Mouse (Mus musculus) midbrain, embryonic 12.5 days (tissue): ENCODE measurements around the gene Gatc. TPM values are rescaled to one million over a fixed set of nuclear protein-coding genes. Genes with fewer than 3 reads are reported as not detected.
"Not testable (repeated sequence)": the region's sequence is repeated elsewhere in the genome, so short reads cannot be mapped to it uniquely, and the experiment has no call there.

Experiments used
- ATAC-seq: fragments of 200-750 bp; cut with Nextera tagmentation; 2 replicates; pipeline ENCODE4 v1.8.0; 2017; ENCODE audit warnings: low read depth, moderate TSS enrichment, moderate library complexity; ENCODE audit not compliant: low FRiP score
- H3K27ac ChIP-seq: fragments of 300-500 bp; sonication (generic); replicated peaks from 2 replicates; pipeline ENCODE4 v1.5.1; 2016; ENCODE audit warnings: mild to moderate bottlenecking
- H3K27me3 ChIP-seq: fragments of 300-500 bp; sonication (generic); 2 replicates; pipeline ENCODE4 v1.6.1; 2016; ENCODE audit warnings: mild to moderate bottlenecking
- H3K36me3 ChIP-seq: fragments of 300-500 bp; sonication (generic); 2 replicates; pipeline ENCODE4 v1.6.1; 2016
- H3K4me1 ChIP-seq: fragments of 300-500 bp; sonication (generic); 2 replicates; pipeline ENCODE4 v1.6.1; 2016
- H3K4me2 ChIP-seq: fragments of 300-500 bp; sonication (generic); replicated peaks from 2 replicates; pipeline ENCODE4 v1.6.1; 2016; ENCODE audit warnings: mild to moderate bottlenecking, moderate library complexity
- H3K4me3 ChIP-seq: fragments of 300-500 bp; sonication (generic); 2 replicates; pipeline ENCODE4 v1.5.1; 2016; ENCODE audit warnings: mild to moderate bottlenecking
- H3K9ac ChIP-seq: fragments of 300-500 bp; sonication (generic); replicated peaks from 2 replicates; pipeline ENCODE4 v1.6.1; 2016; ENCODE audit warnings: mild to moderate bottlenecking, moderate library complexity
- H3K9me3 ChIP-seq: fragments of 300-500 bp; sonication (generic); 2 replicates; pipeline ENCODE4 v1.6.1; 2016; ENCODE audit warnings: mild to moderate bottlenecking
- WGBS: fragments of 180-500 bp; shearing (Covaris S2); methylation state at CpG from one replicate; pipeline ENCODE4 v1.1.7; 2016; 5-methylcytosine and 5-hydroxymethylcytosine counted together
- polyA plus RNA-seq: library from polyadenylated mRNA; unstranded; fragments of >200 nt; fragmentation: Nextera tagmentation; extraction: Ambion mirVana; gene quantifications from 2 replicates; pipeline ENCODE4 v1.2.1, GENCODE M21; 2016

Gene Gatc
- polyA plus RNA-seq, 1 experiment from 2014 or later, result 39.7 TPM

- Histone ChIP-seq H3K4me2 (peak within 1 kb of the TSS; percentile 81), H3K9ac (peak within 1 kb of the TSS; percentile 95), H3K36me3 (peaks cover 24% of the 10 kb centered on the region), H3K4me3 (peak within 1 kb of the TSS; percentile 95), H3K9me3 (no peaks in the 10 kb centered on the region), H3K27me3 (no peaks in the 10 kb centered on the region), H3K4me1 (peaks cover 30% of the 10 kb centered on the region), H3K27ac (peak within 1 kb of the TSS; percentile 91)
- WGBS, result under 1% methylated on average over 87 of the region's 97 CpGs
- peak; percentile 90 for ATAC-seq
These were observed 13.9 kb downstream of the Gatc start, which contains the start of gene Srsf9 for GRCm38 (mm10) chr5:115326875-115327609. TSS of gene Srsf9 (plus strand) at chr5:115327177.

GRCm38 (mm10) chr5:115326256-115326831 lies 14.6 kb downstream of the Gatc start:
- H3K27me3 ChIP-seq, result no peaks in the 10 kb centered on the region
- H3K27ac ChIP-seq, result peak overlapping the region; percentile 91
- H3K36me3 ChIP-seq, result peaks cover 17% of the 10 kb centered on the region
- H3K4me1 ChIP-seq, result peaks cover 30% of the 10 kb centered on the region
- peak; percentile 57; the same call in 1 of the 2 replicates for ATAC-seq
- 30% methylated on average over 11 of the region's 11 CpGs for WGBS
- peak overlapping the region; percentile 95 for H3K9ac ChIP-seq
- peak overlapping the region; percentile 95 for H3K4me3 ChIP-seq
- H3K4me2 ChIP-seq, result peak overlapping the region; percentile 81
- no peaks in the 10 kb centered on the region for H3K9me3 ChIP-seq

GRCm38 (mm10) chr5:115319004-115319940 lies 21.7 kb downstream of the Gatc start:
- WGBS, result 2% methylated on average over 22 of the region's 22 CpGs
- ATAC-seq, result peak; percentile 63; the same call in 1 of the 2 replicates
- H3K9ac ChIP-seq, result peak overlapping the region; percentile 46

GRCm38 (mm10) chr5:115317645-115318328 lies 23.2 kb downstream of the Gatc start:
- Histone ChIP-seq H3K27ac (peak overlapping the region; percentile 80), H3K4me1 (peaks cover 35% of the 10 kb centered on the region), H3K27me3 (no peaks in the 10 kb centered on the region), H3K9ac (0 out of 2 replicates have a peak overlapping the region, but pooled peaks have one; percentile 28), H3K4me3 (no peak overlapping the region), H3K9me3 (no peaks in the 10 kb centered on the region), H3K36me3 (no peaks in the 10 kb centered on the region), H3K4me2 (peak overlapping the region; percentile 9)
- peak; percentile 49 for ATAC-seq
- WGBS, result 5% methylated on average over 10 of the region's 10 CpGs

More at GRCm38 (mm10) chr5:115319004-115319940, 21.7 kb downstream of the Gatc start:
- H3K9me3 ChIP-seq, result no peaks in the 10 kb centered on the region
- H3K4me2 ChIP-seq, result peak overlapping the region; percentile 71
- H3K4me3 ChIP-seq, result peak overlapping the region; percentile 37
- peak overlapping the region; percentile 61; the same call in 1 of the 2 replicates for H3K27ac ChIP-seq
- H3K36me3 ChIP-seq, result no peaks in the 10 kb centered on the region
- peaks cover 35% of the 10 kb centered on the region for H3K4me1 ChIP-seq
- H3K27me3 ChIP-seq, result no peaks in the 10 kb centered on the region

GRCm38 (mm10) chr5:115316968-115317644 lies 23.9 kb downstream of the Gatc start:
- no peaks in the 10 kb centered on the region for H3K36me3 ChIP-seq
- no peaks in the 10 kb centered on the region for H3K9me3 ChIP-seq
- no peak overlapping the region for H3K4me3 ChIP-seq
- peaks cover 35% of the 10 kb centered on the region for H3K4me1 ChIP-seq
- no peaks in the 10 kb centered on the region for H3K27me3 ChIP-seq
- H3K27ac ChIP-seq, result peak overlapping the region; percentile 80
- H3K9ac ChIP-seq, result peak overlapping the region; percentile 28; the same call in 1 of the 2 replicates
- H3K4me2 ChIP-seq, result peak overlapping the region; percentile 9
- no peak for ATAC-seq
- 8% methylated on average over 14 of the region's 14 CpGs for WGBS

- Histone ChIP-seq H3K4me3 (no peak overlapping the region), H3K36me3 (no peaks in the 10 kb centered on the region), H3K9me3 (no peaks in the 10 kb centered on the region), H3K9ac (no peak overlapping the region), H3K27me3 (no peaks in the 10 kb centered on the region), H3K27ac (no peak overlapping the region), H3K4me1 (peaks cover 22% of the 10 kb centered on the region), H3K4me2 (no peak overlapping the region)
- no peak for ATAC-seq
- 50% methylated on average over 5 of the region's 5 CpGs for WGBS
These were observed 27.4 kb downstream of the Gatc start for GRCm38 (mm10) chr5:115313668-115313943.

- Histone ChIP-seq H3K36me3 (no peaks in the 10 kb centered on the region), H3K27ac (no peak overlapping the region), H3K4me1 (peaks cover 17% of the 10 kb centered on the region), H3K9me3 (no peaks in the 10 kb centered on the region), H3K9ac (no peak overlapping the region), H3K4me3 (no peak overlapping the region), H3K4me2 (no peak overlapping the region), H3K27me3 (no peaks in the 10 kb centered on the region)
- 84% methylated on average over 10 of the region's 10 CpGs for WGBS
- ATAC-seq, result no peak
These were observed 27.9 kb downstream of the Gatc start for GRCm38 (mm10) chr5:115312816-115313667.

GRCm38 (mm10) chr5:115312354-115312753 lies 28.6 kb downstream of the Gatc start:
- peaks cover 10% of the 10 kb centered on the region for H3K4me1 ChIP-seq
- no peaks in the 10 kb centered on the region for H3K9me3 ChIP-seq
- ATAC-seq, result no peak
- no peak overlapping the region for H3K4me2 ChIP-seq
- H3K4me3 ChIP-seq, result no peak overlapping the region
- no peak overlapping the region for H3K27ac ChIP-seq
- no peaks in the 10 kb centered on the region for H3K27me3 ChIP-seq
- H3K36me3 ChIP-seq, result no peaks in the 10 kb centered on the region
- no peak overlapping the region for H3K9ac ChIP-seq
- 82% methylated on average over 4 of the region's 4 CpGs for WGBS

- H3K4me3 ChIP-seq, ATAC-seq, H3K27ac ChIP-seq, H3K9ac ChIP-seq, H3K4me2 ChIP-seq, H3K9me3 ChIP-seq: not testable (repeated sequence)
- peaks cover 16% of the 10 kb centered on the region for H3K36me3 ChIP-seq
- WGBS, result 75% methylated on average over 7 of the region's 7 CpGs
- peaks cover 12% of the 10 kb centered on the region for H3K27me3 ChIP-seq
- H3K4me1 ChIP-seq, result peaks cover 24% of the 10 kb centered on the region
These were observed 38.8 kb downstream of the Gatc start for GRCm38 (mm10) chr5:115302190-115302589.

- peaks cover 24% of the 10 kb centered on the region for H3K4me1 ChIP-seq
- H3K4me3 ChIP-seq, result peak overlapping the region; percentile 91
- peak overlapping the region; percentile 76 for H3K4me2 ChIP-seq
- H3K9me3 ChIP-seq, result no peaks in the 10 kb centered on the region
- 29% methylated on average over 13 of the region's 13 CpGs for WGBS
- peak overlapping the region; percentile 52; the same call in 1 of the 2 replicates for H3K27ac ChIP-seq
- H3K27me3 ChIP-seq, result peaks cover 12% of the 10 kb centered on the region
- ATAC-seq, result no peak
- H3K36me3 ChIP-seq, result peaks cover 21% of the 10 kb centered on the region
- peak overlapping the region; percentile 50; the same call in 1 of the 2 replicates for H3K9ac ChIP-seq
These were observed 39.4 kb downstream of the Gatc start for GRCm38 (mm10) chr5:115301615-115302014.
